Mouse (Mus musculus) telencephalon, adult 2 months (tissue): ENCODE measurements around the gene Lrwd1.
"Not testable (repeated sequence)": the region's sequence is repeated elsewhere in the genome, so short reads cannot be mapped to it uniquely, and the experiment has no call there.

Experiments used
- DNase-seq: peaks from one replicate; pipeline ENCODE4 v3.0.0-alpha.2; 2011; ENCODE audit warnings: low read depth, low spot score

The Lrwd1 gene

GRCm38 (mm10) chr5:136147704-136148103 is 11.8 kb upstream of the Lrwd1 start:
- DNase-seq: no peak

GRCm38 (mm10) chr5:136146936-136147335 is 11.1 kb upstream of the Lrwd1 start:
- no peak for DNase-seq

GRCm38 (mm10) chr5:136144606-136145430 is 8.9 kb upstream of the Lrwd1 start:
- DNase-seq: no peak

GRCm38 (mm10) chr5:136143161-136143755 is 7.4 kb upstream of the Lrwd1 start:
- no peak for DNase-seq

- no peak for DNase-seq
These were observed 6.9 kb upstream of the Lrwd1 start for GRCm38 (mm10) chr5:136142746-136143145.

- DNase-seq: no peak
These were observed 4.2 kb upstream of the Lrwd1 start for GRCm38 (mm10) chr5:136140057-136140482.

- no peak for DNase-seq
These were observed 3.5 kb upstream of the Lrwd1 start for GRCm38 (mm10) chr5:136139393-136139792.

GRCm38 (mm10) chr5:136137658-136138274 is 1.9 kb upstream of the Lrwd1 start:
- no peak for DNase-seq

- no peak for DNase-seq
These were observed 567 bp upstream of the Lrwd1 start for GRCm38 (mm10) chr5:136136292-136136990.

GRCm38 (mm10) chr5:136122165-136122564 is 13.7 kb downstream of the Lrwd1 start:
- no peak for DNase-seq

GRCm38 (mm10) chr5:136116784-136117112 is 19.1 kb downstream of the Lrwd1 start:
- DNase-seq: no peak

GRCm38 (mm10) chr5:136115891-136116783 is 19.7 kb downstream of the Lrwd1 start, which contains the start of gene Polr2j:
TSS of gene Polr2j (plus strand) at chr5:136116631.
- DNase-seq: peak; percentile 96

- DNase-seq: not testable (repeated sequence)
These were observed 22.3 kb downstream of the Lrwd1 start for GRCm38 (mm10) chr5:136113546-136113945.

GRCm38 (mm10) chr5:136109042-136109441 is 26.8 kb downstream of the Lrwd1 start:
- no peak for DNase-seq

- DNase-seq: no peak
These were observed 27.4 kb downstream of the Lrwd1 start for GRCm38 (mm10) chr5:136108486-136108885.

- no peak for DNase-seq
These were observed 31.4 kb downstream of the Lrwd1 start for GRCm38 (mm10) chr5:136104511-136104910.

- peak; percentile 60 for DNase-seq
These were observed 33.6 kb downstream of the Lrwd1 start for GRCm38 (mm10) chr5:136102099-136102820.

GRCm38 (mm10) chr5:136098536-136098935 is 37.3 kb downstream of the Lrwd1 start:
- DNase-seq: no peak

GRCm38 (mm10) chr5:136095089-136095488 is 40.8 kb downstream of the Lrwd1 start:
- DNase-seq: no peak

- DNase-seq: peak; percentile 28
These were observed 41.4 kb downstream of the Lrwd1 start for GRCm38 (mm10) chr5:136094249-136095010.
